Mouse (Mus musculus) testis, adult 2 months (tissue): ENCODE data around the gene Gle1. TPM values are rescaled to one million over a fixed set of nuclear protein-coding genes. Genes with fewer than 3 reads are reported as not detected.
A peak's percentile ranks its signal among the peaks of the same experiment; 100 is the strongest.
"Not testable (repeated sequence)": the region's sequence is repeated elsewhere in the genome, so short reads cannot be mapped to it uniquely, and the experiment has no call there.

Experiments used
- H3K27ac ChIP-seq: fragments of 200-500 bp; 2 replicates; pipeline ENCODE4 v1.5.1; 2012; ENCODE audit warnings: low read depth, low read length; ENCODE audit not compliant: control insufficient read depth, insufficient read depth
- H3K27me3 ChIP-seq: fragments of 200-500 bp; 2 replicates; pipeline ENCODE4 v1.6.1; 2012; ENCODE audit warnings: mild to moderate bottlenecking, low read length, moderate library complexity; ENCODE audit not compliant: control insufficient read depth, insufficient read depth
- H3K36me3 ChIP-seq: fragments of 200-500 bp; 2 replicates; pipeline ENCODE4 v1.6.1; 2012; ENCODE audit warnings: mild to moderate bottlenecking, low read length; ENCODE audit not compliant: control insufficient read depth, insufficient read depth
- H3K4me1 ChIP-seq: fragments of 200-500 bp; 2 replicates; pipeline ENCODE4 v1.6.1; 2012; ENCODE audit warnings: low read length; ENCODE audit not compliant: control insufficient read depth, insufficient read depth
- H3K4me3 ChIP-seq: fragments of 200-500 bp; 2 replicates; pipeline ENCODE4 v1.5.1; 2012; ENCODE audit warnings: low read depth, mild to moderate bottlenecking, low read length, moderate library complexity, mixed read lengths; ENCODE audit not compliant: control insufficient read depth
- CTCF ChIP-seq: fragments of 200-500 bp; IDR thresholded peaks from 2 replicates; pipeline ENCODE4 v1.5.1; 2012; ENCODE audit warnings: low read depth, mild to moderate bottlenecking, inconsistent platforms, low read length, moderate library complexity; ENCODE audit not compliant: control insufficient read depth, insufficient read depth, insufficient replicate concordance
- POLR2A ChIP-seq: fragments of 200-500 bp; IDR thresholded peaks from 2 replicates; pipeline ENCODE4 v1.6.1; 2012; ENCODE audit warnings: low read depth, mild to moderate bottlenecking, inconsistent platforms, low read length, moderate library complexity; ENCODE audit not compliant: control insufficient read depth
- polyA plus RNA-seq: library from polyadenylated mRNA; depleted of rRNA; stranded (reverse); fragments of >200 nt; gene quantifications from 2 replicates; pipeline ENCODE4 v1.2.3, GENCODE M21; 2012

The Gle1 gene
- polyA plus RNA-seq, 1 experiment, result 36.0 TPM

DNA sequence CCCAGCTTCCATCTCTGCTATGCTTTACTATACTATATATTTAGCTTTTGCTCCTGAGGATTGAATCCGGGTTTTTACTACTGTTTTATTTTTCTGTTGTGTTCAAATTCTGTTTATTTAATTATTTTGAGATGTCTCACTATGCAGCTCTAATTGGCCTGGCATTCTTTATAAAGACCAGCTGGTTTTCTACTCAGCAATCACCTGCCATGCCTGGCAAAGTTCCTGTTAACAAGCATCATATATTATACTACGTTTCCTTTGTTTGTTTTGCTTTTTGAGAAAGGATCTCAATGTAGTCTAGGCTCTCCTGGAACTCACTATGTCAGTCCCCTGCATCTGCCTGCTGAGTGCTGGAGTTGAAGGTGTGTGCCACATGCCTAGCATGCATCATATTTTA lies 37.9 kb upstream of the Gle1 start:
- H3K36me3 ChIP-seq, result peaks cover 12% of the 10 kb centered on the region
- H3K27ac ChIP-seq, result no peak overlapping the region
- no peaks in the 10 kb centered on the region for H3K27me3 ChIP-seq
- no peak overlapping the region for H3K4me3 ChIP-seq
- H3K4me1 ChIP-seq, result no peaks in the 10 kb centered on the region
- TF ChIP-seq POLR2A, result no peak

DNA sequence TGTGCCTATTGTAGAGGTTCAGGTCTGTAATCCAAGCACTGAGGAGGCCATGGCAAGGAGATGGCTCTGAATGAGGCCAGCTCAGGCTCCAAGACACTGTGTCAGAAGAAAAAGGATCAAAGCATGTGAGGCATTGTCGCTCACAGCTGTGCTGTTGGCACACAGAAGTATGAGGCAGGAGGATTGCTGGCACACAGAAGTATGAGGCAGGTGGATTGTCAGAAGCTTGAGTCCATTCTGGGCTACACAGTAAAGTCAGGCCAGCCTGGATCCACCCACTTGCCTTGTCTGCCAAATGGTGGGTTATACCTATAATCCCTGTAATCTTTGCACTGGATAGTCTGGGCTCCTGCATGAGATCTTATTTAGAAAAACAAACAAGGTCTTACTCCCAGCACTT lies 37.1 kb upstream of the Gle1 start:
- H3K27ac ChIP-seq, result no peak overlapping the region
- H3K36me3 ChIP-seq, result peaks cover 11% of the 10 kb centered on the region
- no peaks in the 10 kb centered on the region for H3K4me1 ChIP-seq
- no peaks in the 10 kb centered on the region for H3K27me3 ChIP-seq
- H3K4me3 ChIP-seq, result peak overlapping the region; percentile 49
- TF ChIP-seq POLR2A (no peak), CTCF (no peak)

DNA sequence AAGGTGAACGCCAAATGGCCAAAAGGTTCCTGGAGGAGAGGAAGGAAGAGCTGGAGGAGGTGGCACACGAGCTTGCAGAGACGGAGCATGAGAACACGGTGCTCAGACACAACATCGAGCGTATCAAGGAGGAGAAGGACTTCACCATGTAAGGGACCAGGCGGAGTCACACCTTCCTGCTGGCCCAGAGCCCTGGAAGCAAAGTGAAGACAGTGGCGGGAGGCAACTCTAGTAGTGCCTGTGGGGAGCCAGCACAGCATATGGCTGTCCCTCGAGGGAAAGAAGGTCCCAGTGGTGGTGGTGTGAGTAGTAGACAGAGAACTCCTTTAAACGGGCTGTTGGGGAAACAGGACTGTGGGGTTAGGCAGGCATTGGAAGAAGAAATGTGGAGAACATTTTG lies 33.0 kb upstream of the Gle1 start:
- Histone ChIP-seq H3K27ac (peak overlapping the region; percentile 94), H3K36me3 (peaks cover 9% of the 10 kb centered on the region), H3K4me3 (peak overlapping the region; percentile 76), H3K27me3 (no peaks in the 10 kb centered on the region), H3K4me1 (no peaks in the 10 kb centered on the region)
- TF ChIP-seq CTCF (no peak), POLR2A (no peak)

DNA sequence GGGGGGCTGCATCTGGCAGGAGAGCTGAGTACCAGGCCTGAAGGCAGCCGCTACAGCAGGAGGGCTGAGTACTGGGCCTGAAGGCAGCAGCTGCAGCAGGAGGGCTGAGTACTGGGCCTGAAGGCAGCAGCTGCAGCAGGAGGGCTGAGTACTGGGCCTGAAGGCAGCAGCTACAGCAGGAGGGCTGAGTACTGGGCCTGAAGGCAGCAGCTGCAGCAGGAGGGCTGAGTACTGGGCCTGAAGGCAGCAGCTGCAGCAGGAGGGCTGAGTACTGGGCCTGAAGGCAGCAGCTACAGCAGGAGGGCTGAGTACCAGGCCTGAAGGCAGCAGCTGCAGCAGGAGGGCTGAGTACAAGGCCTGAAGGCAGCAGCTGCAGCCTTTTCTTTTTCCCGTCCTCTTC lies 27.1 kb upstream of the Gle1 start:
- not testable (repeated sequence) for H3K27me3 ChIP-seq, H3K36me3 ChIP-seq, H3K4me1 ChIP-seq, H3K4me3 ChIP-seq, H3K27ac ChIP-seq

DNA sequence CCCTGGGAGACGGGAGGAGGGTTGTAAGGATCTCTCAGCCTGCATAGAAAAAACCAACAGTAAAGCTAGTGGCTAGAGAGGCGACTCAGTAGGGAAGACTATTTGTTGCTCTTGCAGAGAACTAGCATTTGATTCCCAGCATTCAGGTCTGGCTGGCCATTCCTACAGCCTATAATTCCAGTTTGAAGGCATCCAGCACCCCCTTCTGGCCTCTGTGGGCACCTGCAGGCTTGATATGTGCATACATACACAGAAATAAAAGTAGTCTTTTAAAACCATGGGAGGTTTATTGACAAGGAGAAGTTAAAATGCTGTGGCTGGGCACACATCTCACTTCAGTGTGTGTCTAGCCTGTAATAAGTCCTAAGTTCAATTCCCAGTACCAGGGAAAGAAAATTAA lies 25.2 kb upstream of the Gle1 start:
- Histone ChIP-seq H3K36me3 (no peaks in the 10 kb centered on the region; the same call in 1 of the 2 replicates), H3K4me1 (no peaks in the 10 kb centered on the region), H3K27ac (no peak overlapping the region), H3K4me3 (no peak overlapping the region), H3K27me3 (no peaks in the 10 kb centered on the region)
- TF ChIP-seq POLR2A (no peak), CTCF (no peak)

DNA sequence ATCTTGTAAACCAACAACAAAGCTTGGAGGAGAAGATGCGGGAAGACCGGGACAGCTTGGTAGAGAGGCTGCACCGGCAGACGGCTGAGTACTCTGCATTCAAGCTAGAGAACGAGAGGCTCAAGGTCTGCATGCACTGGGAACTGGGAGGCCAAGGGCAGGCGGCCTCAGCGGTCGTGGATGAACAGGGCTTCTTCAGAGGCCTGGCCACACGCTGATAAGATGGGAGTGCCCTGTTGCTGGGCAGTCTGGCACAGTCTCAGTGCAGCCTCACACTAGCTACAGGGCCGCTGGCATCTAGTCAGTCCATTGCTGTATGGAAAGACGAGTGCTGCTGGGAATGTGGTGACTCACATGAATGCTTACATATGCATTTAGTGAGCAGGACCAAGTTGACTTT lies 17.6 kb upstream of the Gle1 start:
- TF ChIP-seq POLR2A (no peak), CTCF (no peak)
- Histone ChIP-seq H3K4me3 (no peak overlapping the region), H3K27me3 (no peaks in the 10 kb centered on the region), H3K4me1 (no peaks in the 10 kb centered on the region), H3K27ac (0 out of 2 replicates have a peak overlapping the region, but pooled peaks have one; percentile 4), H3K36me3 (peaks cover 1% of the 10 kb centered on the region)

DNA sequence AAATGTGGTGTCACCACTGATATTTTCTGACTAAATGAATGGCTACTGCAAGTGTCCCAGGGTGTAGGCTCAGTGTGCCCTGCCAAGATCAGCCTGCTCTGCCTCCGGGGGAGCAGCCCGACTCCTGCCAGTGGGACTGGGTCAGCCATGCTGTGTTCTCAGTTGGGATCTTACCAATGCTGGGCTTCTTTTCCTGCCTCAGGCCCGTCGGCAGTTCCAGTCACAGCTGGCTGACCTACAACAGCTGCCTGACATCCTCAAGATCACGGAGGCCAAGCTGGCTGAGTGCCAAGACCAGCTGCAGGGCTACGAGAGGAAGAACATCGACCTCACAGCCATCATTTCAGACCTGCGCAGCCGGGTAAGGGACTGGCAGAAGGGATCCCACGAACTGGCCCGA lies 13.2 kb upstream of the Gle1 start:
- H3K27me3 ChIP-seq, result no peaks in the 10 kb centered on the region
- no peak overlapping the region for H3K4me3 ChIP-seq
- no peaks in the 10 kb centered on the region for H3K4me1 ChIP-seq
- no peak overlapping the region for H3K27ac ChIP-seq
- no peak for TF ChIP-seq CTCF
- no peak for TF ChIP-seq POLR2A
- H3K36me3 ChIP-seq, result peaks cover 3% of the 10 kb centered on the region

DNA sequence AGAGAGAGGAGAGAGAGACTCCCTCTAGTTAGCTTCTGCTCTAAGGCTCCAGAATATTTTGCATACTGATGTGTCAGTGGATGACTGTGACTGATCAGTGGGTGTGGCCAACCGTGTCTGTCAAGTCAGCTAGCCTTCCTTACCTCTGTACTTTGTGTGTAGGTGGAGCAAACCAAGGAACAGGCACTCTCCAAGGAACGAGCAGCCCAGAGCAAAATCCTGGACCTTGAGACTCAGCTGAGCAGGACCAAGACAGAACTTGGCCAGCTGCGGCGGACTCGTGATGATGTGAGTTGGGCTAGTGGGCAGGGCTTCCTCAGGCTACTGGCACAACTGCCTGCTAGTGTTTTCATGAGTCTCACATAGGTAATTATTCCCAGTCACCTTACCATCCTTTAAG lies 8.7 kb upstream of the Gle1 start:
- peaks cover 1% of the 10 kb centered on the region for H3K36me3 ChIP-seq
- no peak overlapping the region for H3K27ac ChIP-seq
- TF ChIP-seq POLR2A, result no peak
- no peak for TF ChIP-seq CTCF
- no peaks in the 10 kb centered on the region for H3K27me3 ChIP-seq
- H3K4me3 ChIP-seq, result no peak overlapping the region
- H3K4me1 ChIP-seq, result no peaks in the 10 kb centered on the region
